Mouse (Mus musculus) kidney, postnatal 4 days (tissue): ENCODE measurements around the gene Efna1.

Experiments used
- DNase-seq, 2 experiments: peaks; one replicate each; pipeline ENCODE4 v3.0.0; 2021; ENCODE audit warnings: mixed read lengths in 2 of 2

Gene Efna1

DNA sequence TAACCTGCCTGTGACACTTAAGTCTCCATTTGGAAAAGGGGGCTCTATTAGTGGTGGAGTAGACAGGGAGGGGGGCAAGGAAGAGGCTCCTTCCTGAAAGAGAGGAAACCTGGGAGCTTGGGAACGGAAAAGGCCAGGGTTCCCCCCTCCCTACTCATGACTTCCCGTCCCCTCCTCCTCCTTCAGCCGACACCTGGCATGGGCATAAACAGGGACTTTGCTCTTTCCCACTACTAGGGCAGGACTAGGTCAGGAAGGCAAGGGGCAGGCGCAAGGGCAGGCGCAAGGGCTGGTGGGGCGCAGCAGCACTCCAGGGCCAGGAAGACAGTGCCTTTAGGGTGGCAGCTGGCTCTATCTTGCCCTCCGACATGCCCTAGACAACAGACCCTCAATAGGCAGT is 2.8 kb downstream of the Efna1 start:
- peak; percentile 68 to 79 for DNase-seq

DNA sequence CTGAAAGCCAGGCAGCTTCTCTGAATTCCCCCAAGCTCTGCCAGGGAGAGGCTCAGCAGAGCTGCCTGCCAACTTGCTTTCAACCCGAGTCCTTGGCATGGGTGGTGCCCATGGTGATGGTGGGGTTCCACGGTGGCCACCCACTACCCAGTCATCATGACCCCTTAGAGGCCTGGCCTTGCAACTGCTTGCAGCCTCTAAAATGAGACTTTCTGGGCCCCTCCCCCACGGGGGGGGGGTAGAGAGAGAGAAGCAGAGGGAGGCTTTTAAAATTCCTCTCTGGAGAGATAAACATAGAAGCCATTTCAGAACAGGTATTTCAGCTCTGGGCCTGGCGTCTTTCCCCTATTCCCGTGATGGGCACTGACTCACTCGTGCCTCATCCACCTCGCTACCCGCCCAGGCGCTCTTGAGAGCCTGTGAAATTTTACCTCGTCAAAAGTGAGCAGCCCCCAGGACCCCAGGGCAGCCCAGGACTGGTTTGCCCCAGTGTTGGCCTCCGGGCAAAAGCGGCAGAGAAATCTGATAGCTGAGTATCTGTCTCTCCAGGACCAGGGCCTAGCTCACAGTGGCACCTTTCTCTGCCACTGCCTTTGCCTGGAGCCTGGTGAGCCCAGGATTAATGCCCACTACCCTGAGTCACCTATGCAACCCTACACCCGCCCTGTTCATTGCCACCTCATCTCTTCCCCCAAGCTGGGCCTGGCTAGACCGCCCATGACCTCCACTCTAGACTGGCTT is 3.5 kb downstream of the Efna1 start:
- DNase-seq: peak; percentile 48 to 68

DNA sequence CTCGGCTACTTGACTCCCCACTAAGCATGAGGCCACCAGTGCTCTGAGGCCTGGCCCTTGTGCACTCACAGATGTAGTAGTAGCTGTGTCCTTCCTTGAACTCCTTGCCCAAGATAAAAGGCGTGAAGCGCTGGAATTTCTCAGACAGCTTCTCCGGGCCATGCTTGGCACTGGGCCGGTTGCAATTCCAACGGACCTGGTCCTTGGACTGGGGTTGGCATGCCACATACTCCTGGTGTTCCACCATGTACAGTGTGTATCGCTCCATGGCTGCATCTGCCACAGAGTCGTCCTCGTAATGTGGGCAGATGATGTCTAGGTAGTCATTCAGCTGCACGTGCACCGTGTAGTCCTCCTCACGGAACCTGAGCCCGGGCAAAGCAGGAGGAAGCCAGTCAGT is 4.9 kb downstream of the Efna1 start:
- no peak for DNase-seq

DNA sequence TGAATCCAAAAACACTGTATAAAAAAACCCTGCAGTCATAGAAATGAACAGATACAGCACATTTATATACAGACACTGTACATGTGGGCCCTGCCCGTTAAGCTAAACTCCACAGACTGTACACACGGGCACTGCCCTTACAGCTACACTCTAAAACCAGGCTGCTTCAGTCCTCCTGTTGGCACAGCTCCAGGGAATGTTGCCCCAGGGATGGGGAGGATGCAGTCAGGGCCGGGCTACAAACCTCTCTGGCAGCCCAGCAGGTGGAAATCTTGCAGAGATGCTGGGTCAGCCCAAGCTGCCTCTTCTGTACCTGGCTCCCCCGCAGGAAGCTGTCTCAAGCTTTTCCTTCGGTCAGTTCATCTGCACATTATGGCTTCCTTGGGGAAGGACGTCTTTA is 9.2 kb downstream of the Efna1 start:
- DNase-seq: peak; percentile 52 to 64

GRCm38 (mm10) chr3:89270891-89271290 is 10.1 kb downstream of the Efna1 start:
- DNase-seq: peak; percentile 50 to 66

- DNase-seq: peak; percentile 90 to 92
These were observed 10.7 kb downstream of the Efna1 start, which contains the start of gene Slc50a1 for GRCm38 (mm10) chr3:89270051-89270755. TSS of gene Slc50a1 (minus strand) at chr3:89270570.

DNA sequence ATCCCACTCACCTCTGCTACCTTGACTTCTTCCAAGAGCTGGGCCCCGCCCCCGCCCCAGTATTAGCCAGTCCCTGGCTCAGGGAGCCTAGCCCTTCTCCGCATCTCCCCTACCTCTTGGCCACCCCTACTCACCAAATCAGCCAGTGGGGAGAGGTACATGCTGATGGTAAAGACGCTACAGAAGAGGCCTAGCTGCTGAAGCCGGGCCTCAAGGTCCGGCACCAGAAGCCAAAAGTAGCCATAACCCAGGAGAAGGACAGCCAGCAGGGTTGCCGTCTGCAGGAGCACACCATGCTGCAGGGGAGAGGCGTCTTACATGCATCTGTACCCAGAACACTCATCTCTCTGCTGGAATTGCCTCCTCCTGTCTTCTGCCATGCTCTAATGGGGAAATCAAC is 12.0 kb downstream of the Efna1 start:
- no peak for DNase-seq

GRCm38 (mm10) chr3:89266439-89266893 is 14.5 kb downstream of the Efna1 start:
- DNase-seq: peak; percentile 80 to 86

GRCm38 (mm10) chr3:89262417-89262816 is 18.5 kb downstream of the Efna1 start:
- DNase-seq: peak in 1 of 2 experiments; percentile 37

GRCm38 (mm10) chr3:89260211-89260610 is 20.7 kb downstream of the Efna1 start:
- DNase-seq: no peak

GRCm38 (mm10) chr3:89259076-89259475 is 21.9 kb downstream of the Efna1 start, which contains the start of gene Dpm3:
TSS of gene Dpm3 (plus strand) at chr3:89259358.
- DNase-seq: no peak

GRCm38 (mm10) chr3:89256177-89256576 is 24.8 kb downstream of the Efna1 start:
- DNase-seq: no peak

GRCm38 (mm10) chr3:89254994-89255393 is 25.9 kb downstream of the Efna1 start:
- DNase-seq: no peak

DNA sequence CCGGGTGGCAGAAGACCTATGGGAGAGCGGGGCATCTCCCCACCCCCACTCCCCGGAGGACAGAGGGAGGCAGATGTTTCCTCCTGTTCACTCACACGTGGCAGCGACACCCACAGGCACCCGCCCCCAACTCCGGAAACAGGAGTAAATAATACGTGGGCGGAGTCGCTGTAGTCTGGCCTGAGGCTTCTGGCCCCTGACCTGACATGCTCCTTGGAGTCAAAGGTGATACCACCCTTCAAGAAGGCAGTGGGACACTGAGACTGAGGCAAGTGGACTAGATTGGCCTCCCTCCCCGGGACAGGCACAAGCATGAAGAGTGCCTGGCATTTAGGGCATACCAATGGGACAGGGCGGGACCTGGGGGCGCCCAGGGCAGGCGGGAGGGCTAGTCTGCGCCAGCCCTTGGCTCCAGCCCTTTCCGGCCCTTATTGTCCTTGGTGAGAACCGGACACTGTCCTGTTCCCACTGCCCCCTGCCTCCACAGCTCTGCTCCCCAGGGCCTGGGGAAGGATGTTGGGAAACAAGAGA is 29.5 kb downstream of the Efna1 start:
- peak; percentile 74 to 84 for DNase-seq

- peak; percentile 80 to 86 for DNase-seq
These were observed 30.4 kb downstream of the Efna1 start for GRCm38 (mm10) chr3:89250435-89251040.

DNA sequence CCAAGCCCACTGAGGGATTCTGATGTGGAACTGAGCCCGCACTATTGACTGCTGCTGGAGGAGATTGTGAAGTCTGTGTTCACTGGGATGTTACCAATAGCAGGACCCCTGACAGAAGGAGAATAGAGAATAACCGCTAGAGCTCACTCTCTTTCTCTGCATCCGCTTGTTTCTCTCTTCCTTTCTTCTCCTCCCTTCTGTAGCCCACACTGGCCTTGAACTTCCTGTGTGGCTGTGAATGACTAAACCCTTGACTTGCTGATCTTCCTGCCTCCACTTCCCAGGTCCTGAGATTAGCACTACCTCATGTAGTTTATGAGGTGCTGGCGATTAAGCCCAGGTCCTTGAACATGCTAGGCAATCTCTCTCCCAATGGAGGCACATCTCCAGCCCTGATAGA is 33.5 kb downstream of the Efna1 start:
- no peak for DNase-seq

GRCm38 (mm10) chr3:89246261-89247100 is 34.5 kb downstream of the Efna1 start, which contains the start of gene Trim46:
TSS of gene Trim46 (minus strand) at chr3:89246309.
- DNase-seq: peak; percentile 91 to 95

- DNase-seq: peak; percentile 46 to 61
These were observed 35.2 kb downstream of the Efna1 start, which contains the start of gene Krtcap2 for GRCm38 (mm10) chr3:89245688-89246171. TSS of gene Krtcap2 (plus strand) at chr3:89245966.

GRCm38 (mm10) chr3:89244982-89245687 is 35.8 kb downstream of the Efna1 start:
- peak; percentile 62 to 72 for DNase-seq

DNA sequence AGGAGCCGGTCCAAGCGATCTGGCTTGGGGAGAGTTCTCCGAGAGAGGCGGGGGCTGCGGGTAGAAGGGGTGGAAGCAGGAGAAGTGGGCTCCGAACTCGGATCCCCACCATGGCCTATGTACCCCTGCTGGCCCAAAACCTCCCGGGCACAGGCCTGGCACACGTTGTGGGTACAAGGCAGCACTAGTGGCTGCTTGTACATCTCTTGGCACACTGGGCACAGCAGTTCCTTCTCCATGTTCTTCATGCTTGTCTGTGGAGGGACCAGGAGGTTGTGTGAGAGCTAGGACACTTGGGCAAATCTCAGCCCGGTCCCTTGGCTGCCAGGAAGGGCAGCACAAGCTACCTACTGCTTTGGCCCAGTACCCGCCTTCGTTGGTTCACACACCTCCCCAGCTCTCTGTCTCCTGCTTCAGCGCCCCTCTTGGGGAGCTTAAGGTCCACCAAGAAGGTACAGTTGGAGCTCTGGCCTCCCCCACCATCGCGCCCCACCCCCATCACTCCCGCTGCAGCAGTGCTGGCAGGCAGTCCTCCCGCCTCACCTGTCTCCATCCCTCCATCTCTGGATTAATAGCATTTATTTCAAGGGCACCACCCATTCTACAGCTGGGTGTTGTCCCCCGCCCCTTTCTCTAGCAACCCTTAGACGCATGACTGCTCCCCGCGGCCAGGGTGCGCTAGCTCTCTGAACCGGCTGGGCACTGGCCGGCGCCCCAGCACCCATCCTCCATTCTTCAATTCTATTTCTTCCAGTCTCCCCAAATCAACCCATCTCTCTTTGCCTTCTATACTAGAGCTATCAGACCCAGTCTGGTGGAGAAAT is 36.6 kb downstream of the Efna1 start:
- DNase-seq: peak; percentile 63 to 72
